Mouse (Mus musculus) heart, adult 9 months (tissue): ENCODE results near the gene Tmem8b.

Experiments
- DNase-seq, 2 experiments: peaks; one replicate each; pipeline ENCODE4 v3.0.0; 2022; ENCODE audit warnings: low spot score in 2 of 2

Gene Tmem8b

GRCm38 (mm10) chr4:43656339-43657109 is 12.2 kb upstream of the Tmem8b start, which contains the start of gene Hint2:
Gene Hint2, minus strand, starts transcription at chr4:43656466.
- DNase-seq, result peak; percentile 96 to 98

- DNase-seq, result no peak
Measured at GRCm38 (mm10) chr4:43657146-43657545, 11.6 kb upstream of the Tmem8b start.

- DNase-seq, result no peak
Measured at GRCm38 (mm10) chr4:43666412-43666811, 2.4 kb upstream of the Tmem8b start.

- DNase-seq, result peak in 1 of 2 experiments; percentile 79
Measured at GRCm38 (mm10) chr4:43669428-43669794, 640 bp downstream of the Tmem8b start.

- DNase-seq, result peak; percentile 78 to 87
Measured at GRCm38 (mm10) chr4:43672070-43672469, 3.3 kb downstream of the Tmem8b start.

GRCm38 (mm10) chr4:43673703-43674102 is 4.9 kb downstream of the Tmem8b start:
- no peak for DNase-seq

GRCm38 (mm10) chr4:43674974-43675373 is 6.2 kb downstream of the Tmem8b start:
- no peak for DNase-seq

GRCm38 (mm10) chr4:43675608-43676007 is 6.8 kb downstream of the Tmem8b start:
- no peak for DNase-seq

GRCm38 (mm10) chr4:43678541-43678940 is 9.8 kb downstream of the Tmem8b start:
- DNase-seq, result no peak

- DNase-seq, result peak in 1 of 2 experiments; percentile 50
Measured at GRCm38 (mm10) chr4:43679416-43680043, 10.8 kb downstream of the Tmem8b start.

GRCm38 (mm10) chr4:43690021-43690420 is 21.2 kb downstream of the Tmem8b start:
- DNase-seq, result no peak

- no peak for DNase-seq
Measured at GRCm38 (mm10) chr4:43691026-43691425, 22.3 kb downstream of the Tmem8b start.

GRCm38 (mm10) chr4:43693806-43694241 is 25.1 kb downstream of the Tmem8b start:
- peak; percentile 53 to 63 for DNase-seq

GRCm38 (mm10) chr4:43694439-43695248 is 25.9 kb downstream of the Tmem8b start:
- no peak for DNase-seq

GRCm38 (mm10) chr4:43695249-43695671 is 26.5 kb downstream of the Tmem8b start:
- DNase-seq, result peak; percentile 64 to 68

GRCm38 (mm10) chr4:43696561-43696960 is 27.8 kb downstream of the Tmem8b start:
- DNase-seq, result no peak

- DNase-seq, result no peak
Measured at GRCm38 (mm10) chr4:43700707-43701106, 31.9 kb downstream of the Tmem8b start, which contains the start of gene Olfr70. Gene Olfr70, minus strand, starts transcription at chr4:43700807.

GRCm38 (mm10) chr4:43703439-43703838 is 34.7 kb downstream of the Tmem8b start:
- no peak for DNase-seq

GRCm38 (mm10) chr4:43703851-43704250 is 35.1 kb downstream of the Tmem8b start:
- peak in 1 of 2 experiments; percentile 27 for DNase-seq

GRCm38 (mm10) chr4:43705991-43706390 is 37.2 kb downstream of the Tmem8b start:
- DNase-seq, result no peak

- DNase-seq, result no peak
Measured at GRCm38 (mm10) chr4:43709869-43710268, 41.1 kb downstream of the Tmem8b start, which contains the start of gene Olfr71. Gene Olfr71, minus strand, starts transcription at chr4:43710255.

- peak; percentile 47 to 70 for DNase-seq
Measured at GRCm38 (mm10) chr4:43711821-43712220, 43.0 kb downstream of the Tmem8b start.
